Mouse (Mus musculus): ENCODE measurements around the gene Cab39. TPM values are rescaled to one million over a fixed set of nuclear protein-coding genes. Genes with fewer than 3 reads are reported as not detected.

The Cab39 gene
- polyA plus RNA-seq, 1 experiment from 2014 or later = 29.2 TPM

DNA sequence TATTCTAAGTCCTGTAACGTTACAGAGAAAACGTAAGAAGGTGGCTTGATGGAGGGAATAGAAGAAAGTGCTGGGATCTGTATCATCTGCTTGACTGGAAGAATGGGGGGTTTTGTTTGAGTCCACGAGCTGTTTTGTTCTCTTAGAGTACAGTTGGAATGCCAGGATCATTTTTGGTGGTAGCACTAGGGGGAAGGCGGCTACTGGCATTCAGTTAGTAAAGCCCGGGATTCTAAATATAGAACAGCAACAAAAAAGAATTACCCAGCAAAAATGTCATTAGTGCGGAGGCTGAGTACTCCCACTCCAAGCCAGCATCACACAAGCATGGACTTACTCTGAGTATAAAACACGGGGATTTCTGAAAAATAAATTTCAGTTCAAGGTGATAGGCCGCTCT lies 29.0 kb downstream of the Cab39 start:
- Histone ChIP-seq H3K4me3 (ENCODE audit: low read depth, low read length) (no peak overlapping the region), H3K27ac (ENCODE audit: low read depth, low read length) (no peak overlapping the region), H3K9ac (ENCODE audit: low read depth, low read length) (no peak overlapping the region), H3K9me3 (ENCODE audit: control insufficient read depth, low read length) (no peaks in the 10 kb centered on the region), H3K27me3 (replicated peaks; ENCODE audit: control insufficient read depth, insufficient read depth, low read length) (no peaks in the 10 kb centered on the region), H3K36me3 (ENCODE audit: control insufficient read depth, insufficient read depth, low read length) (peaks cover 21% of the 10 kb centered on the region), H3K4me1 (replicated peaks; ENCODE audit: control insufficient read depth, insufficient read depth, low read length) (no peaks in the 10 kb centered on the region), H3K4me2 (no peak overlapping the region)
- DNase-seq (ENCODE audit: low spot score) (no peak), ATAC-seq (replicated peaks; ENCODE audit: low FRiP score) (no peak)
- 92% methylated on average over 8 of the region's 8 CpGs for WGBS

DNA sequence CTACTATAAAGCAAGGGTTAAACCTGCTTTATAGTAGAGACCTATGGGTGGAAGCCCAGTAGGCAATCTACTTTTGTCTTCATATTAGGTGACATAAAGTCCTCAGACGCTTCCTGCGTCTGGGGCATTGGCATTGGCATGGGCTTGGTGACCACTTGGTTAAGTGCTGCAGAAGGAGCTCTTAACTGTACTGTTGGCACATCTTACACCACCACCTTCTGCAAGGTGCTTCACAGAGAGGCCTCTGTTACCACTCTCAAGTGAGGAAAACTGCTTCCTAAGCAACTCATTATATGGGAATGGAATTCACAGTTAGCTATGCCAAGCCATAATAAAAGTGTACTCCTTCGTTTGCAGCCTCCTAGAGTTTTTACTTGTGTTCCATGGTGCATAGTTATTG lies 31.7 kb downstream of the Cab39 start:
- Histone ChIP-seq H3K27ac (ENCODE audit: low read depth, low read length) (no peak overlapping the region), H3K4me2 (no peak overlapping the region), H3K4me1 (replicated peaks; ENCODE audit: control insufficient read depth, insufficient read depth, low read length) (no peaks in the 10 kb centered on the region), H3K27me3 (replicated peaks; ENCODE audit: control insufficient read depth, insufficient read depth, low read length) (no peaks in the 10 kb centered on the region), H3K4me3 (ENCODE audit: low read depth, low read length) (no peak overlapping the region), H3K9ac (ENCODE audit: low read depth, low read length) (no peak overlapping the region), H3K36me3 (ENCODE audit: control insufficient read depth, insufficient read depth, low read length) (peaks cover 12% of the 10 kb centered on the region), H3K9me3 (ENCODE audit: control insufficient read depth, low read length) (no peaks in the 10 kb centered on the region)
- no peak for DNase-seq (ENCODE audit: low spot score)
- ATAC-seq (replicated peaks; ENCODE audit: low FRiP score) = no peak
- 91% methylated on average over 3 of the region's 3 CpGs for WGBS

DNA sequence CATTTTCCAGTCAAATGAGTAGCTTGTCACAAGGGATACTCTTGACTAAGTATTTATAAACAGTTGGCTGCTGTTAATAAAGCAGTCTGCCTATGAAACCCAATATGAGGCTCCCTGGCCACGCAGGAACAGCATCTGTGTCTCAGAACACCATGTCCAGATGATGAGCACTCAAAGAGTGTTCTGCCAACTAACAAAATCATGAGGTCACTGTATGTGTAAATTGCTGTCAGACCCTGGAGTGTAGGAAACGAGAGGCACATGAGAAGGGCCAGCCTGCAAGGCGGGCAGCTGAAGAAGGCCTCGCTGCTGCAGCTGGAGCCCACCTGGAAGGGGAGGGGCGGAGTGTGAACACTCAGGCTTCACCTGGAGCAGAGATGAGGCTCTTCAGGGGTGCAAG lies 33.9 kb downstream of the Cab39 start:
- Histone ChIP-seq H3K36me3 (ENCODE audit: control insufficient read depth, insufficient read depth, low read length) (0 out of 2 replicates have a peak, but pooled peaks cover 5% of the 10 kb centered on the region), H3K4me2 (no peak overlapping the region), H3K4me1 (replicated peaks; ENCODE audit: control insufficient read depth, insufficient read depth, low read length) (no peaks in the 10 kb centered on the region), H3K27ac (ENCODE audit: low read depth, low read length) (no peak overlapping the region), H3K9me3 (ENCODE audit: control insufficient read depth, low read length) (no peaks in the 10 kb centered on the region), H3K9ac (ENCODE audit: low read depth, low read length) (no peak overlapping the region), H3K27me3 (replicated peaks; ENCODE audit: control insufficient read depth, insufficient read depth, low read length) (no peaks in the 10 kb centered on the region), H3K4me3 (ENCODE audit: low read depth, low read length) (no peak overlapping the region)
- ATAC-seq (replicated peaks; ENCODE audit: low FRiP score) = no peak
- WGBS = 91% methylated on average over 5 of the region's 5 CpGs
- no peak for DNase-seq (ENCODE audit: low spot score)

DNA sequence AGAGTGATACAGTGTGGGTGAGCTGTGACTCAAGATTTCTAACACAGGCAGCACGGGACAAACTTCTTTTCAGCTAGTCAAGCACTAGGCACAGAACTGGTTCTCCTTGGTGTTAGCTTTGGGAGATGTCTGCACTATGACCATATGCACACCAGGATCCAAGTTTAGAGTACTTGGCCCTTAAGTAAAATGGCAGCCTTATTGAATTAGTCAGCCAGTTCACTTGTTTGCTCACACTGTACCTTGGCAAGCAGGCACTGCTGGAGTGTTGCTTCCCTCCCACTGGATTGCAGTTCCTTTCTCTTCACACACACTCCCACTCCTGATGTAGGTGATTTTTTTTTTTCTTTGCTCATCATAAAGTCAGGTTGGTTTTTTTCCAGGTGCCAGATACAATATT lies 35.8 kb downstream of the Cab39 start:
- H3K4me3 ChIP-seq (ENCODE audit: low read depth, low read length) = no peak overlapping the region
- 0 out of 2 replicates have a peak, but pooled peaks cover 3% of the 10 kb centered on the region for H3K36me3 ChIP-seq (ENCODE audit: control insufficient read depth, insufficient read depth, low read length)
- no peak for ATAC-seq (replicated peaks; ENCODE audit: low FRiP score)
- no peaks in the 10 kb centered on the region for H3K4me1 ChIP-seq (replicated peaks; ENCODE audit: control insufficient read depth, insufficient read depth, low read length)
- WGBS = 79% methylated on average over 1 of the region's 1 CpGs
- no peaks in the 10 kb centered on the region for H3K9me3 ChIP-seq (ENCODE audit: control insufficient read depth, low read length)
- H3K27me3 ChIP-seq (replicated peaks; ENCODE audit: control insufficient read depth, insufficient read depth, low read length) = no peaks in the 10 kb centered on the region
- no peak overlapping the region for H3K4me2 ChIP-seq
- H3K27ac ChIP-seq (ENCODE audit: low read depth, low read length) = no peak overlapping the region
- H3K9ac ChIP-seq (ENCODE audit: low read depth, low read length) = no peak overlapping the region
- no peak for DNase-seq (ENCODE audit: low spot score)

DNA sequence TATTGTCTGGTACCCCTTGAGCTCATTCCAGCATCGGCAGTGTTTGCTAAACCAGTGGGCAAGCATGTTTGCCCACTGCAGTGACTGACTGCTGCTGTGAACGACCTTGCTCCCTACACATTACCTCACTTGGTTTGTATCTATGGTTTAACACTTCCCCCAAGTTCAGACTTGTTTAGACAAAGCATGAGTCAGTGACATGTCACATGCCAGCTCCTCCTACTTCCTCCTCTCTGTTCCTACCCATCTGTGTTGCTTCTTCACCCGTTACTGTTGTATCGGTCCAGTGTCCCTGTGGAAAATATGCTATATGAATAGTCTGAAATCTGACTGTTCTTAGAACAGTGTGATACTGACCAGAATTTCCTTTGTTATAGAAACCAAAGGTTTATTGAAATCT lies 44.8 kb downstream of the Cab39 start:
- 51% methylated on average over 4 of the region's 4 CpGs for WGBS
- Histone ChIP-seq H3K4me2 (no peak overlapping the region), H3K27ac (ENCODE audit: low read depth, low read length) (peak overlapping the region; percentile 13; the same call in 1 of the 2 replicates), H3K27me3 (replicated peaks; ENCODE audit: control insufficient read depth, insufficient read depth, low read length) (no peaks in the 10 kb centered on the region), H3K4me1 (replicated peaks; ENCODE audit: control insufficient read depth, insufficient read depth, low read length) (peaks cover 15% of the 10 kb centered on the region), H3K9me3 (ENCODE audit: control insufficient read depth, low read length) (no peaks in the 10 kb centered on the region), H3K36me3 (ENCODE audit: control insufficient read depth, insufficient read depth, low read length) (no peaks in the 10 kb centered on the region), H3K4me3 (ENCODE audit: low read depth, low read length) (no peak overlapping the region), H3K9ac (ENCODE audit: low read depth, low read length) (no peak overlapping the region)
- ATAC-seq (replicated peaks; ENCODE audit: low FRiP score) = peak; percentile 68
- DNase-seq (ENCODE audit: low spot score) = no peak

DNA sequence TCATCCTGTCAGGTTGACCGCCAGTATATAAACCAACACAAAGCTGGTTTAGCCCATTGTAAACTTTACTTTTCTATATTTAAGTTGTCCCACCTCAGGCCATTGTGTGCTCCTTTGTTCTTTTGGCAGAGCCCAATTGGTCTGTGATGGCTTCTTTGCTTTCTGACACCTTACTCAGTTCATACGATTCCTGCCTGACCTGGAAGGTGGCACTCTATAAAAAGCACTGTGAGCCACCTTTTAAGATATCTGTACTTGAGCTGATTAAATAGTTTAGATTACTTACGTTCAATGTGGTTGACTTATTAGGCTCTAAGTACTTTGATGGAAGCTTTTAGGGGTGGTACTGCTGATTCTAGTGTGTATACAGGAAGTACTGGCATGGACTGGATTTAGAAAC lies 46.1 kb downstream of the Cab39 start:
- Histone ChIP-seq H3K36me3 (ENCODE audit: control insufficient read depth, insufficient read depth, low read length) (peaks cover 2% of the 10 kb centered on the region; the same call in 1 of the 2 replicates), H3K9me3 (ENCODE audit: control insufficient read depth, low read length) (no peaks in the 10 kb centered on the region), H3K27ac (ENCODE audit: low read depth, low read length) (no peak overlapping the region), H3K4me1 (replicated peaks; ENCODE audit: control insufficient read depth, insufficient read depth, low read length) (peaks cover 15% of the 10 kb centered on the region), H3K9ac (ENCODE audit: low read depth, low read length) (no peak overlapping the region), H3K4me3 (ENCODE audit: low read depth, low read length) (no peak overlapping the region), H3K4me2 (no peak overlapping the region), H3K27me3 (replicated peaks; ENCODE audit: control insufficient read depth, insufficient read depth, low read length) (no peaks in the 10 kb centered on the region)
- DNase-seq (ENCODE audit: low spot score) (no peak), ATAC-seq (replicated peaks; ENCODE audit: low FRiP score) (no peak)
- WGBS = 72% methylated on average over 3 of the region's 3 CpGs

DNA sequence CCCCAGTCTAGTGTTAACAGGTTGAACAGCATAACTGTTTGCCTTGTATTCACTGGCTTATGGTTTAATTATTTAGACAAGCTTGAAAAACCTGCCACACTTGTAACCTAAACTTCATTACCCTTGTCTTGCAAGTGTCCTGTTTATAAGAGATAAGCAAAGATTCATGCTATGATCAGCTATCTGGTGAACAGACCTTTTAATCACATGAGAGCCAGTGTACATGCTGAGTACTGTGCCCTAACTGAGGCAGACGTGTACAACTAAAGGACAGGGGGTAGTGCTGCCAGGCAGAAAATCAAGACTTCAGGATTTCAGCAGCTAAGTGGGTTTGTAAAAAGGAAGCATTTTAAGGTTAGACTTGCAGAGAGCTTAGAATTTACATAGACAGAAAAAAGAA lies 46.5 kb downstream of the Cab39 start:
- Histone ChIP-seq H3K4me3 (ENCODE audit: low read depth, low read length) (no peak overlapping the region), H3K9ac (ENCODE audit: low read depth, low read length) (no peak overlapping the region), H3K4me1 (replicated peaks; ENCODE audit: control insufficient read depth, insufficient read depth, low read length) (peaks cover 15% of the 10 kb centered on the region), H3K9me3 (ENCODE audit: control insufficient read depth, low read length) (no peaks in the 10 kb centered on the region), H3K36me3 (ENCODE audit: control insufficient read depth, insufficient read depth, low read length) (peaks cover 2% of the 10 kb centered on the region; the same call in 1 of the 2 replicates), H3K4me2 (no peak overlapping the region), H3K27ac (ENCODE audit: low read depth, low read length) (no peak overlapping the region), H3K27me3 (replicated peaks; ENCODE audit: control insufficient read depth, insufficient read depth, low read length) (no peaks in the 10 kb centered on the region)
- DNase-seq (ENCODE audit: low spot score) (no peak), ATAC-seq (replicated peaks; ENCODE audit: low FRiP score) (no peak)
- whole genome bisulfite sequencing = 63% methylated on average over 1 of the region's 1 CpGs

DNA sequence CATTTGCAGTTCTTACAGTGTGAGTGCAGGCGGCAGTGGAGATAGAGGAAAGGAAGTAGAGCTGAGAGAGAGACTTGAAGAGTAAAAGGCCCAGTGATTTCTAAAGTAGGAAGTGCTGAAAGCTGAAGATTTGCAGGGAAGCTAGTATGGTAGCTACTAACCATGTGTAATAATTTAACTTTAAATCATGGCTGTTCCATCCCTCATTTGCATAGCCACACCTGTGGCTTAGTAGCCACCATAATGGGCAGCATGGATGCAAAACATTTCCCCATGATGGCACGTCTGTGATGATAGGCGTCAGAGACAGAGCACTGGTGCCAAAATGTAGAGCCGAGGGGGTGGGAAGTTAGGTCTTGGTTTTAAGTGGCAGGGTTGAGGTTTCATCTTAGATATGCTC lies 47.2 kb downstream of the Cab39 start:
- H3K36me3 ChIP-seq (ENCODE audit: control insufficient read depth, insufficient read depth, low read length) = peaks cover 2% of the 10 kb centered on the region; the same call in 1 of the 2 replicates
- no peak overlapping the region for H3K27ac ChIP-seq (ENCODE audit: low read depth, low read length)
- 81% methylated on average over 4 of the region's 4 CpGs for WGBS
- H3K4me2 ChIP-seq = no peak overlapping the region
- DNase-seq (ENCODE audit: low spot score) (no peak), ATAC-seq (replicated peaks; ENCODE audit: low FRiP score) (no peak)
- H3K9ac ChIP-seq (ENCODE audit: low read depth, low read length) = no peak overlapping the region
- H3K4me1 ChIP-seq (replicated peaks; ENCODE audit: control insufficient read depth, insufficient read depth, low read length) = peaks cover 15% of the 10 kb centered on the region
- H3K4me3 ChIP-seq (ENCODE audit: low read depth, low read length) = no peak overlapping the region
- H3K27me3 ChIP-seq (replicated peaks; ENCODE audit: control insufficient read depth, insufficient read depth, low read length) = no peaks in the 10 kb centered on the region
- no peaks in the 10 kb centered on the region for H3K9me3 ChIP-seq (ENCODE audit: control insufficient read depth, low read length)

DNA sequence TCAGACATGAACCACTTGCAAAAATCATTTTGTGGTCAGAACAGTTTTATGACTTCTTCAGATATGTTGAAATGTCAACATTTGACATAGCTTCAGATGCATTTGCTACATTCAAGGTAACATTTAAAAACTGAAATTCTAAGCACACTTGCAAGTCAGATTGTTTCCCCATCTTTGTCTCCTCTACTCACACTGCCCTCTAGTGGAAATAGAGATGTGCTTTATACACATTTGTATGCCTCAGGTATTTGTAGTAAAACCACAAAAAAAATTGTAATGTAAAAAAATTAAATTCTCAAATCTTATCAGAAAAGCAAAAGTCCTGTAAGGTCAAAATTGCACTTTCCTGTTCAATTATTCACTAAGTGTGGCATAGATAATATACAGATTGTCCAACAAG lies 49.0 kb downstream of the Cab39 start:
- ATAC-seq (replicated peaks; ENCODE audit: low FRiP score) (no peak), DNase-seq (ENCODE audit: low spot score) (no peak)
- Histone ChIP-seq H3K36me3 (ENCODE audit: control insufficient read depth, insufficient read depth, low read length) (peaks cover 2% of the 10 kb centered on the region; the same call in 1 of the 2 replicates), H3K9me3 (ENCODE audit: control insufficient read depth, low read length) (no peaks in the 10 kb centered on the region), H3K9ac (ENCODE audit: low read depth, low read length) (no peak overlapping the region), H3K27ac (ENCODE audit: low read depth, low read length) (no peak overlapping the region), H3K4me1 (replicated peaks; ENCODE audit: control insufficient read depth, insufficient read depth, low read length) (peaks cover 15% of the 10 kb centered on the region), H3K4me3 (ENCODE audit: low read depth, low read length) (no peak overlapping the region), H3K27me3 (replicated peaks; ENCODE audit: control insufficient read depth, insufficient read depth, low read length) (no peaks in the 10 kb centered on the region), H3K4me2 (no peak overlapping the region)

Measured in liver, embryonic 11.5 days (tissue).